Mouse (Mus musculus) brain, embryonic 14.5 days (tissue): ENCODE measurements around the gene Cwf19l2.

Source experiments
- CTCF ChIP-seq: fragments of 200-500 bp; IDR thresholded peaks from 2 replicates; pipeline ENCODE4 v1.5.1; 2012; ENCODE audit warnings: inconsistent platforms, mild to moderate bottlenecking, moderate library complexity, borderline replicate concordance; ENCODE audit not compliant: insufficient read depth, insufficient read length; ENCODE audit errors: extremely low read depth
- POLR2A ChIP-seq: fragments of 200-500 bp; IDR thresholded peaks from 2 replicates; pipeline ENCODE4 v1.6.1; 2012; ENCODE audit warnings: mild to moderate bottlenecking, inconsistent platforms, borderline replicate concordance; ENCODE audit not compliant: poor library complexity, insufficient read depth, insufficient read length, severe bottlenecking; ENCODE audit errors: extremely low read depth

- TF ChIP-seq POLR2A (no peak), CTCF (no peak)
Observed at GRCm38 (mm10) chr9:3521031-3521430, 117.6 kb downstream of the Cwf19l2 start.
